Mouse (Mus musculus) liver, embryonic 14.5 days (tissue): ENCODE data around the gene BC030867.

Source experiments
- CTCF ChIP-seq: IDR thresholded peaks from 2 replicates; pipeline ENCODE4 v1.5.1; 2016; ENCODE audit warnings: antibody characterized with exemption, low read depth, control low read depth
- EP300 ChIP-seq: IDR thresholded peaks from 2 replicates; pipeline ENCODE4 v1.6.1; 2016; ENCODE audit warnings: antibody characterized with exemption, low read depth

- TF ChIP-seq CTCF (no peak), EP300 (no peak)
These were observed 12.7 kb upstream of the BC030867 start for GRCm38 (mm10) chr11:102236022-102236421.
